Mouse (Mus musculus): ENCODE results near the gene Retnlg. TPM values are rescaled to one million over a fixed set of nuclear protein-coding genes. Genes with fewer than 3 reads are reported as not detected.

The Retnlg gene
- polyA plus RNA-seq (2012; ENCODE audit: low replicate concordance) = 8.8 and 10.4 TPM in 2 replicates

GRCm38 (mm10) chr16:48872321-48872720 lies at the start of gene Retnlg:
Gene Retnlg, plus strand, starts transcription at chr16:48872621.

GRCm38 (mm10) chr16:48842266-48842665 lies 30.2 kb upstream of the Retnlg start, which contains the start of gene Retnla:
Gene Retnla, plus strand, starts transcription at chr16:48842551.

Other genes starting within 250 kb of the Retnlg start
- 0.73 and 0.90 TPM in 2 replicates for gene Trat1, start 100.6 kb upstream of the Retnlg start, polyA plus RNA-seq (2012; ENCODE audit: low replicate concordance)
- gene Retnlb, start 55.8 kb upstream of the Retnlg start, polyA plus RNA-seq (2012; ENCODE audit: low replicate concordance) = not detected in 2 replicates
- gene Retnla, start 30.1 kb upstream of the Retnlg start, polyA plus RNA-seq (2012; ENCODE audit: low replicate concordance) = 0.30 and 0.53 TPM in 2 replicates
- gene Dzip3, start 121.5 kb downstream of the Retnlg start, polyA plus RNA-seq (2012; ENCODE audit: low replicate concordance) = 3.3 and 6.3 TPM in 2 replicates
- 0.14 and 1.2 TPM in 2 replicates for gene Cip2a, start 121.6 kb downstream of the Retnlg start, polyA plus RNA-seq (2012; ENCODE audit: low replicate concordance)
- gene Myh15, start 184.9 kb downstream of the Retnlg start, polyA plus RNA-seq (2012; ENCODE audit: low replicate concordance) = not detected in 2 replicates